Mouse (Mus musculus): Measurements from ENCODE around the gene Smc1a. TPM values are rescaled to one million over a fixed set of nuclear protein-coding genes. Genes with fewer than 3 reads are reported as not detected.

Smc1a gene
- polyA plus RNA-seq, 1 experiment from 2014 or later = 99.0 TPM

DNA sequence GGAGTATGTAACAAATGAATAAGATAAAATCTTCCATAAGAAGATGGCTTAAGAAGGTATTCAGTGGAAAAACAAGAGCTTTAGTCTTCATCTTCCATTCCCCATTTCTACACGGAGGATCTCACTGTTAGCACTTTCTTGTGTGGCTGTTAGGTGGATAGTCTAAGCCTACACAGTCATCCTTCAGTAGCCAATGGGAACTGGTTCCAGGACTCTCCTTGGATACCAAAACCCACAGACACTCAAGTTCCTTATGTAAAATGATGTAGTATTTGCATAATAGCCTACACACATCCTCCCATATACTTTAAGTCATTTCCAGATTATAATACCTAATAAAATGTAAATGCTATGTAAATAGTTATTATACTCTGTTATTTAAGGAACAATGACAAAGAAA is 81.3 kb downstream of the Smc1a start:
- Histone ChIP-seq H3K4me1 (replicated peaks; ENCODE audit: control insufficient read depth, insufficient read depth, low read length) (no peaks in the 10 kb centered on the region), H3K4me2 (no peak overlapping the region), H3K36me3 (ENCODE audit: control insufficient read depth, insufficient read depth, low read length) (no peaks in the 10 kb centered on the region), H3K9me3 (ENCODE audit: control insufficient read depth, low read length) (no peaks in the 10 kb centered on the region), H3K27ac (ENCODE audit: low read depth, low read length) (no peak overlapping the region), H3K4me3 (ENCODE audit: low read depth, low read length) (no peak overlapping the region), H3K9ac (ENCODE audit: low read depth, low read length) (no peak overlapping the region), H3K27me3 (replicated peaks; ENCODE audit: control insufficient read depth, insufficient read depth, low read length) (peaks cover 26% of the 10 kb centered on the region)
- no peak for DNase-seq (ENCODE audit: low spot score)
- WGBS = 57% methylated on average over 1 of the region's 1 CpGs
- no peak for ATAC-seq (replicated peaks; ENCODE audit: low FRiP score)

Other genes with a start within 250 kb of the Smc1a start
- gene Huwe1, start 215.6 kb upstream of the Smc1a start, polyA plus RNA-seq (2014; fragmentation: Nextera tagmentation; extraction: Ambion mirVana) = 35.4 and 41.2 TPM in 2 replicates
- 149 and 152 TPM in 2 replicates for gene Hsd17b10, start 14.6 kb upstream of the Smc1a start, polyA plus RNA-seq (2014; fragmentation: Nextera tagmentation; extraction: Ambion mirVana)
- 4.5 and 5.0 TPM in 2 replicates for gene Ribc1, start 133 bp upstream of the Smc1a start, polyA plus RNA-seq (2014; fragmentation: Nextera tagmentation; extraction: Ambion mirVana)
- 0.86 and 1.8 TPM in 2 replicates for gene Iqsec2, start 127.8 kb downstream of the Smc1a start, polyA plus RNA-seq (2014; fragmentation: Nextera tagmentation; extraction: Ambion mirVana)
- gene Kdm5c, start 216.6 kb downstream of the Smc1a start, polyA plus RNA-seq (2014; fragmentation: Nextera tagmentation; extraction: Ambion mirVana) = 40.6 and 40.8 TPM in 2 replicates